Mouse (Mus musculus): ENCODE results near the gene St6galnac6. TPM values are rescaled to one million over a fixed set of nuclear protein-coding genes. Genes with fewer than 3 reads are reported as not detected.
A peak's percentile ranks its signal among the peaks of the same experiment; 100 is the strongest.

St6galnac6 gene
- polyA plus RNA-seq, 1 experiment from 2014 or later: 15.3 TPM

GRCm38 (mm10) chr2:32617109-32617508 is 17.6 kb downstream of the St6galnac6 start:
- Histone ChIP-seq H3K9ac (ENCODE audit: low read depth, low read length) (no peak overlapping the region), H3K27me3 (ENCODE audit: insufficient read depth, low read length) (no peaks in the 10 kb centered on the region), H3K4me1 (replicated peaks; ENCODE audit: insufficient read depth, low read length) (peaks cover 19% of the 10 kb centered on the region), H3K27ac (no peak overlapping the region), H3K9me3 (replicated peaks; ENCODE audit: low read length) (no peaks in the 10 kb centered on the region), H3K4me2 (ENCODE audit: low read length) (no peak overlapping the region), H3K4me3 (replicated peaks; ENCODE audit: low read depth, low read length) (no peak overlapping the region), H3K36me3 (ENCODE audit: insufficient read depth, low read length) (0 out of 2 replicates have a peak, but pooled peaks cover 9% of the 10 kb centered on the region)
- no peak for TF ChIP-seq CTCF (IDR thresholded peaks at IDR 0.05; ENCODE audit: low read depth)
- DNase-seq (ENCODE audit: low spot score): no peak
- 94% methylated on average over 1 of the region's 1 CpGs for WGBS
- ATAC-seq (replicated peaks; ENCODE audit: low FRiP score, low read depth): no peak

- ATAC-seq (replicated peaks; ENCODE audit: low FRiP score, low read depth): no peak
- Histone ChIP-seq H3K4me3 (replicated peaks; ENCODE audit: low read depth, low read length) (no peak overlapping the region), H3K27me3 (ENCODE audit: insufficient read depth, low read length) (no peaks in the 10 kb centered on the region), H3K36me3 (ENCODE audit: insufficient read depth, low read length) (0 out of 2 replicates have a peak, but pooled peaks cover 9% of the 10 kb centered on the region), H3K4me2 (ENCODE audit: low read length) (no peak overlapping the region), H3K27ac (no peak overlapping the region), H3K4me1 (replicated peaks; ENCODE audit: insufficient read depth, low read length) (peaks cover 19% of the 10 kb centered on the region), H3K9ac (ENCODE audit: low read depth, low read length) (no peak overlapping the region), H3K9me3 (replicated peaks; ENCODE audit: low read length) (no peaks in the 10 kb centered on the region)
- peak; percentile 37; the same call in 1 of the 2 replicates for TF ChIP-seq CTCF (IDR thresholded peaks at IDR 0.05; ENCODE audit: low read depth)
- DNase-seq (ENCODE audit: low spot score): no peak
- WGBS: 96% methylated on average over 4 of the region's 4 CpGs
These were observed 18.1 kb downstream of the St6galnac6 start for GRCm38 (mm10) chr2:32617601-32618000.

GRCm38 (mm10) chr2:32618051-32618450 is 18.5 kb downstream of the St6galnac6 start:
- Histone ChIP-seq H3K27ac (no peak overlapping the region), H3K9ac (ENCODE audit: low read depth, low read length) (no peak overlapping the region), H3K9me3 (replicated peaks; ENCODE audit: low read length) (no peaks in the 10 kb centered on the region), H3K4me3 (replicated peaks; ENCODE audit: low read depth, low read length) (no peak overlapping the region), H3K36me3 (ENCODE audit: insufficient read depth, low read length) (0 out of 2 replicates have a peak, but pooled peaks cover 9% of the 10 kb centered on the region), H3K4me2 (ENCODE audit: low read length) (no peak overlapping the region), H3K4me1 (replicated peaks; ENCODE audit: insufficient read depth, low read length) (peaks cover 19% of the 10 kb centered on the region), H3K27me3 (ENCODE audit: insufficient read depth, low read length) (no peaks in the 10 kb centered on the region)
- ATAC-seq (replicated peaks; ENCODE audit: low FRiP score, low read depth) (no peak), DNase-seq (ENCODE audit: low spot score) (no peak)
- TF ChIP-seq CTCF (IDR thresholded peaks at IDR 0.05; ENCODE audit: low read depth): no peak
- 48% methylated on average over 9 of the region's 9 CpGs for WGBS

- ATAC-seq (replicated peaks; ENCODE audit: low FRiP score, low read depth): no peak; the same call in 1 of the 2 replicates
- TF ChIP-seq CTCF (IDR thresholded peaks at IDR 0.05; ENCODE audit: low read depth): no peak
These were observed 21.4 kb downstream of the St6galnac6 start for GRCm38 (mm10) chr2:32620682-32621516.

DNA sequence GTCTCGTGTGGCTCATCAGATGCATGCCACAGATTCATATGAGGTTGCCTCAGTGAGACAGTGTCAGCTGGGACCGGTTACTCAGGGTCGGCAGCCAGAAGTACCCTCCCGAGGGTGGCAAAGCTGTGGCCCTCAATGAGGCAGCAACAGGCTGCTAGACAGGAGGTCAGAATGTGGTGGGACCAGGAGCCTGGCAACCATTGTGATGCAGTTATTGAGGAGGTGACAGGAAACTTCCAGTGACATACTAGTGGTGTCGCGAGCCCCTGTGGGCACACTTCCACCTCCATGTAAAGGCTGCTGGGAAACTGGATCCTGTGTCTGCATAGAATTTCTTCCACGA is 22.0 kb downstream of the St6galnac6 start, which contains the start of gene Ak1:
Gene Ak1 (plus strand): TSS at position 242 of the 343 bp plus-strand sequence.
- 13% methylated on average over 7 of the region's 7 CpGs for WGBS

More at GRCm38 (mm10) chr2:32620682-32621516, 21.4 kb downstream of the St6galnac6 start:
- 2% methylated on average over 4 of the region's 4 CpGs for WGBS
- Histone ChIP-seq H3K4me1 (replicated peaks; ENCODE audit: insufficient read depth, low read length) (peaks cover 34% of the 10 kb centered on the region), H3K4me2 (ENCODE audit: low read length) (no peak overlapping the region; the same call in 1 of the 2 replicates), H3K27ac (peak overlapping the region; percentile 78), H3K4me3 (replicated peaks; ENCODE audit: low read depth, low read length) (no peak overlapping the region), H3K36me3 (ENCODE audit: insufficient read depth, low read length) (no peaks in the 10 kb centered on the region), H3K9ac (ENCODE audit: low read depth, low read length) (no peak overlapping the region), H3K9me3 (replicated peaks; ENCODE audit: low read length) (no peaks in the 10 kb centered on the region), H3K27me3 (ENCODE audit: insufficient read depth, low read length) (no peaks in the 10 kb centered on the region)
- DNase-seq (ENCODE audit: low spot score): peak; percentile 78

GRCm38 (mm10) chr2:32624111-32624748 is 24.7 kb downstream of the St6galnac6 start:
- 0 out of 2 replicates have a peak overlapping the region, but pooled peaks have one; percentile 68 for H3K27ac ChIP-seq
- no peak for TF ChIP-seq CTCF (IDR thresholded peaks at IDR 0.05; ENCODE audit: low read depth)
- H3K9me3 ChIP-seq (replicated peaks; ENCODE audit: low read length): no peaks in the 10 kb centered on the region
- no peaks in the 10 kb centered on the region for H3K36me3 ChIP-seq (ENCODE audit: insufficient read depth, low read length)
- WGBS: 72% methylated on average over 5 of the region's 5 CpGs
- no peak overlapping the region for H3K4me3 ChIP-seq (replicated peaks; ENCODE audit: low read depth, low read length)
- H3K4me2 ChIP-seq (ENCODE audit: low read length): no peak overlapping the region
- no peaks in the 10 kb centered on the region for H3K27me3 ChIP-seq (ENCODE audit: insufficient read depth, low read length)
- H3K9ac ChIP-seq (ENCODE audit: low read depth, low read length): no peak overlapping the region
- DNase-seq (ENCODE audit: low spot score) (no peak), ATAC-seq (replicated peaks; ENCODE audit: low FRiP score, low read depth) (no peak)
- peaks cover 48% of the 10 kb centered on the region for H3K4me1 ChIP-seq (replicated peaks; ENCODE audit: insufficient read depth, low read length)

More for the DNA sequence above, 22.0 kb downstream of the St6galnac6 start, which contains the start of gene Ak1:
- no peaks in the 10 kb centered on the region for H3K36me3 ChIP-seq (ENCODE audit: insufficient read depth, low read length)
- no peak within 1 kb of the TSS; the same call in 1 of the 2 replicates for H3K4me2 ChIP-seq (ENCODE audit: low read length)
- H3K4me1 ChIP-seq (replicated peaks; ENCODE audit: insufficient read depth, low read length): peaks cover 40% of the 10 kb centered on the region
- no peak within 1 kb of the TSS for H3K9ac ChIP-seq (ENCODE audit: low read depth, low read length)
- no peak for ATAC-seq (replicated peaks; ENCODE audit: low FRiP score, low read depth)
- no peaks in the 10 kb centered on the region for H3K9me3 ChIP-seq (replicated peaks; ENCODE audit: low read length)
- H3K4me3 ChIP-seq (replicated peaks; ENCODE audit: low read depth, low read length): no peak within 1 kb of the TSS
- H3K27ac ChIP-seq: peak within 1 kb of the TSS; percentile 78
- DNase-seq (ENCODE audit: low spot score): no peak
- no peaks in the 10 kb centered on the region for H3K27me3 ChIP-seq (ENCODE audit: insufficient read depth, low read length)
- no peak for TF ChIP-seq CTCF (IDR thresholded peaks at IDR 0.05; ENCODE audit: low read depth)

Data from kidney, postnatal 0 days (tissue).